Mouse (Mus musculus) liver, postnatal 0 days (tissue): ENCODE measurements around the gene Frmd4b. TPM values are rescaled to one million over a fixed set of nuclear protein-coding genes. Genes with fewer than 3 reads are reported as not detected.
"Not testable (repeated sequence)": the region's sequence is repeated elsewhere in the genome, so short reads cannot be mapped to it uniquely, and the experiment has no call there.

Source experiments
- ATAC-seq: fragments of 200-750 bp; cut with Nextera tagmentation; 2 replicates; pipeline ENCODE4 v1.8.0; 2017; ENCODE audit warnings: mild to moderate bottlenecking, moderate library complexity
- DNase-seq: peaks from one replicate; pipeline ENCODE4 v3.0.0-alpha.2; 2016
- H3K27ac ChIP-seq: fragments of 300-500 bp; sonication (generic); 2 replicates; pipeline ENCODE4 v1.5.1; 2014; ENCODE audit warnings: antibody characterized with exemption, moderate library complexity, mild to moderate bottlenecking, low read depth
- H3K27me3 ChIP-seq: fragments of 300-500 bp; sonication (generic); 2 replicates; pipeline ENCODE4 v1.6.1; 2014; ENCODE audit warnings: low read length, control low read depth, mixed read lengths; ENCODE audit not compliant: insufficient read depth
- H3K36me3 ChIP-seq: fragments of 300-500 bp; sonication (generic); replicated peaks from 2 replicates; pipeline ENCODE4 v1.6.1; 2014; ENCODE audit warnings: mild to moderate bottlenecking, control low read depth, low read length, moderate library complexity, mixed read lengths; ENCODE audit not compliant: insufficient read depth
- H3K4me1 ChIP-seq: fragments of 300-500 bp; sonication (generic); 2 replicates; pipeline ENCODE4 v1.6.1; 2014; ENCODE audit warnings: antibody characterized with exemption, mild to moderate bottlenecking, control low read depth; ENCODE audit not compliant: insufficient read depth
- H3K4me2 ChIP-seq: fragments of 300-500 bp; sonication (generic); 2 replicates; pipeline ENCODE4 v1.6.1; 2014; ENCODE audit warnings: low read depth, mild to moderate bottlenecking, low read length, moderate library complexity, mixed read lengths
- H3K4me3 ChIP-seq: fragments of 300-500 bp; sonication (generic); 2 replicates; pipeline ENCODE4 v1.5.1; 2014; ENCODE audit warnings: low read depth, low read length
- H3K9ac ChIP-seq: fragments of 300-500 bp; sonication (generic); replicated peaks from 2 replicates; pipeline ENCODE4 v1.6.1; 2014; ENCODE audit warnings: mild to moderate bottlenecking, moderate library complexity
- H3K9me3 ChIP-seq: fragments of 300-500 bp; sonication (generic); 2 replicates; pipeline ENCODE4 v1.6.1; 2016; ENCODE audit warnings: mild to moderate bottlenecking, control low read depth, low read length, mixed read lengths
- CTCF ChIP-seq: sonication (generic); IDR thresholded peaks from 2 replicates; pipeline ENCODE4 v1.5.1; 2016; ENCODE audit warnings: antibody characterized with exemption, low read depth
- EP300 ChIP-seq: IDR thresholded peaks from 2 replicates; pipeline ENCODE4 v1.6.1; 2016; ENCODE audit warnings: antibody characterized with exemption, low read depth, mild to moderate bottlenecking
- WGBS: fragments of 180-500 bp; shearing (Covaris S2); extraction: QIAGEN DNeasy Blood & Tissue Kit; methylation state at CpG from one replicate; pipeline ENCODE4 v1.1.7; 2014; ENCODE audit not compliant: insufficient replicate concordance; 5-methylcytosine and 5-hydroxymethylcytosine counted together
- polyA plus RNA-seq: library from polyadenylated mRNA; unstranded; fragments of >200 nt; fragmentation: Nextera tagmentation; extraction: Ambion mirVana; gene quantifications from 2 replicates; pipeline ENCODE4 v1.2.1, GENCODE M21; 2015

Gene Frmd4b
- polyA plus RNA-seq, 1 experiment from 2014 or later, result 8.3 TPM

GRCm38 (mm10) chr6:97434753-97435152 is 182.6 kb downstream of the Frmd4b start:
- peaks cover 15% of the 10 kb centered on the region for H3K4me1 ChIP-seq
- no peaks in the 10 kb centered on the region for H3K9me3 ChIP-seq
- TF ChIP-seq EP300 (no peak), CTCF (no peak)
- ATAC-seq (no peak), DNase-seq (no peak)
- H3K9ac ChIP-seq, result no peak overlapping the region
- H3K36me3 ChIP-seq, result no peaks in the 10 kb centered on the region
- H3K27ac ChIP-seq, result no peak overlapping the region
- 72% methylated on average over 4 of the region's 4 CpGs for WGBS
- no peak overlapping the region for H3K4me3 ChIP-seq
- no peaks in the 10 kb centered on the region for H3K27me3 ChIP-seq
- no peak overlapping the region for H3K4me2 ChIP-seq

- Histone ChIP-seq H3K27me3 (no peaks in the 10 kb centered on the region), H3K36me3 (no peaks in the 10 kb centered on the region), H3K4me1 (peaks cover 16% of the 10 kb centered on the region), H3K4me3 (no peak overlapping the region), H3K9ac (no peak overlapping the region), H3K27ac (peak overlapping the region; percentile 63), H3K4me2 (no peak overlapping the region), H3K9me3 (no peaks in the 10 kb centered on the region)
- WGBS, result 42% methylated on average over 10 of the region's 10 CpGs
- TF ChIP-seq EP300 (no peak), CTCF (no peak)
- ATAC-seq (peak; percentile 61), DNase-seq (peak; percentile 34)
Observed at GRCm38 (mm10) chr6:97431309-97432004, 185.9 kb downstream of the Frmd4b start.

DNA sequence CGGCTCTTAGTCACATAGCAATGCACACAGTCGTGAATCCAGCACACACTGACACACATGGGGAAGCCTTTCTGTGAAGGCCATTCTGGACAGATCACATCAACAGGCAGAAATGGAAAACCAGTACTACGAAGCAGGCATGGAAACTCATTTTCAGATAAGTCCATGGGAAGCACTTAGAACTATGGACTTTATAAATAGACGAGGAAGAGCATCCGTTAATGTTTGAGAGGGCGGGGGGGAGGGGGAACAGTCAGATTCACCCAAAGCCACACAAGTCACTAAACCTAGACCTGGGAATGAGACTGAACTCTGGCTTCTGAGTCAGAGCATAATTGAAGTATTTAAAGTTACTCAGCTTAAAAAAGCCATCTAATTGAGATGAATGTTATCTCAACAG is 186.8 kb downstream of the Frmd4b start:
- DNase-seq (no peak), ATAC-seq (no peak)
- no peak overlapping the region for H3K4me3 ChIP-seq
- no peaks in the 10 kb centered on the region for H3K9me3 ChIP-seq
- peak overlapping the region; percentile 52 for H3K27ac ChIP-seq
- H3K36me3 ChIP-seq, result no peaks in the 10 kb centered on the region
- WGBS, result 28% methylated on average over 6 of the region's 6 CpGs
- H3K4me1 ChIP-seq, result peaks cover 16% of the 10 kb centered on the region
- H3K9ac ChIP-seq, result no peak overlapping the region
- H3K27me3 ChIP-seq, result no peaks in the 10 kb centered on the region
- no peak for TF ChIP-seq EP300
- TF ChIP-seq CTCF, result no peak
- H3K4me2 ChIP-seq, result no peak overlapping the region

DNA sequence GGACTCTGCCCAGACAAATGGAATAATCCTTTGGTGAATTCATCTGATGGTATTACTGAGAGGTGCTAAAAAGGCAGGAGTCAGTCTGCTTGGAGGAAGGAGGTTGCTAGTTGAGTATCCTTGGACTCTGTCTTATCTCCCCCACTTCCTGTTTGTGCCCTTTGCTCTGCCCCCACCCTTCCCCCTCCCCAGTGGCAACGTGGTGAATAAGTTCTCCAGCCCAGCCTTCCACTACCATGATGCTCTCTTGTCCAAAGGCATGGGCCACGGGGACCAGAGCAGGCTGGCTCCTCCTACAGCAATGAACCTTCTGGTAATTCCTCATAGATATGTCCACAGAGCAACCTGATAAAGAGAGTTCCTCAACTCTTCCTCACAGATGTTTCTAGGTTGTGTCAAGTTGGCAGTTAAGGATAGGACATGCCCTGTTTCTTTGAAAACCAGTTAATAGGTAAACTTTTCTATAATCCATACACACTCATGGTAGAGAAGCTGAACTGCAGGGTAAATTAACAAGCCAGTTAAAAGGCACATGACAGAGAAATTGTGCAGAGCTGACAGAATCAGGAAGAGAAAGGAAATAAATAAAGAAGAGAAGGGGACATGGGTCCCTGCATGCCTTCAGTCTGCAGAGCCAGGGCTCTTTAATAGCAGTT is 187.5 kb downstream of the Frmd4b start:
- Histone ChIP-seq H3K27me3 (no peaks in the 10 kb centered on the region), H3K36me3 (no peaks in the 10 kb centered on the region), H3K4me2 (no peak overlapping the region), H3K9ac (no peak overlapping the region), H3K4me1 (peaks cover 16% of the 10 kb centered on the region), H3K27ac (peak overlapping the region; percentile 52), H3K9me3 (no peaks in the 10 kb centered on the region), H3K4me3 (no peak overlapping the region)
- 10% methylated on average over 2 of the region's 2 CpGs for WGBS
- TF ChIP-seq CTCF (no peak), EP300 (no peak)
- DNase-seq (peak; percentile 22), ATAC-seq (no peak)

- Histone ChIP-seq H3K27ac (no peak overlapping the region), H3K4me2 (no peak overlapping the region), H3K9me3 (no peaks in the 10 kb centered on the region), H3K27me3 (no peaks in the 10 kb centered on the region), H3K4me3 (no peak overlapping the region), H3K36me3 (no peaks in the 10 kb centered on the region), H3K4me1 (no peaks in the 10 kb centered on the region), H3K9ac (no peak overlapping the region)
- TF ChIP-seq EP300 (no peak), CTCF (peak; percentile 88)
- peak; percentile 75 for DNase-seq
- peak; percentile 36; the same call in 1 of the 2 replicates for ATAC-seq
- WGBS, result 53% methylated on average over 7 of the region's 7 CpGs
Observed at GRCm38 (mm10) chr6:97419771-97420446, 197.4 kb downstream of the Frmd4b start.

- Histone ChIP-seq H3K27me3 (no peaks in the 10 kb centered on the region), H3K9me3 (no peaks in the 10 kb centered on the region), H3K4me3 (no peak overlapping the region), H3K9ac (no peak overlapping the region), H3K4me2 (no peak overlapping the region), H3K27ac (no peak overlapping the region), H3K4me1 (no peaks in the 10 kb centered on the region), H3K36me3 (no peaks in the 10 kb centered on the region)
- WGBS, result 58% methylated on average over 13 of the region's 13 CpGs
- DNase-seq (peak; percentile 84), ATAC-seq (peak; percentile 70)
- TF ChIP-seq CTCF, result peak; percentile 96
- TF ChIP-seq EP300, result no peak
Observed at GRCm38 (mm10) chr6:97416972-97417554, 200.3 kb downstream of the Frmd4b start.

DNA sequence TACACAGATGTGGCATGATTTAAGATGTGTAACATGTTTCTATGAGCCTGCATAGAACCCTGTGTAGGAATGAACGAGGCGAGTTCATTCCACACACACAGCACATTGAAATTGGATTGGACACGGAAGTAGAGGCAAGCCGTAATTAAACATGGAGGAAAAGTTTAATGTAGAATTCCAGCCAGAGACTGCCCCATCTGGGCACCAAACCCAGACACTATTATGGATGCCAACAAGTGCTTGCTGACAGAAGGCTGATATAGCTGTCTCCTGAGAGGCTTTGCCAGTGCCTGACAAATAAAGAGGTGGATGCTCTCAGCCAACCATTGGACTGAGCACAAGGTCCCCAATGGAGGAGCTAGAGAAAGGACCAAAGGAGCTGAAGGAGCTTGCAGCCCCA is 201.8 kb downstream of the Frmd4b start:
- not testable (repeated sequence) for H3K9me3 ChIP-seq, H3K27me3 ChIP-seq, H3K9ac ChIP-seq, H3K27ac ChIP-seq, ATAC-seq, H3K4me1 ChIP-seq, H3K4me2 ChIP-seq, DNase-seq, H3K4me3 ChIP-seq, H3K36me3 ChIP-seq
- WGBS, result 81% methylated on average over 4 of the region's 4 CpGs
